Mouse (Mus musculus) heart, embryonic 11.5 days (tissue): ENCODE results near the gene Fam13a. TPM values are rescaled to one million over a fixed set of nuclear protein-coding genes. Genes with fewer than 3 reads are reported as not detected.

Source experiments
- ATAC-seq: fragments of 200-750 bp; cut with Nextera tagmentation; replicated peaks from 2 replicates; pipeline ENCODE4 v1.8.0; 2017; ENCODE audit warnings: moderate library complexity; ENCODE audit not compliant: insufficient number of reproducible peaks, low FRiP score, low TSS enrichment
- H3K27ac ChIP-seq: fragments of 300-500 bp; sonication (generic); 2 replicates; pipeline ENCODE4 v1.5.1; 2014; ENCODE audit warnings: mild to moderate bottlenecking, low read depth, low read length
- H3K27me3 ChIP-seq: fragments of 300-500 bp; sonication (generic); 2 replicates; pipeline ENCODE4 v1.6.1; 2014; ENCODE audit warnings: mild to moderate bottlenecking, low read length, mixed read lengths; ENCODE audit not compliant: control insufficient read depth, insufficient read depth
- H3K36me3 ChIP-seq: fragments of 300-500 bp; sonication (generic); 2 replicates; pipeline ENCODE4 v1.6.1; 2014; ENCODE audit warnings: mild to moderate bottlenecking, low read length, moderate library complexity, mixed read lengths; ENCODE audit not compliant: control insufficient read depth, insufficient read depth
- H3K4me1 ChIP-seq: fragments of 300-500 bp; sonication (generic); 2 replicates; pipeline ENCODE4 v1.6.1; 2014; ENCODE audit warnings: low read length; ENCODE audit not compliant: control insufficient read depth, insufficient read depth
- H3K4me2 ChIP-seq: fragments of 300-500 bp; sonication (generic); 2 replicates; pipeline ENCODE4 v1.6.1; 2014; ENCODE audit warnings: mild to moderate bottlenecking, moderate library complexity
- H3K4me3 ChIP-seq: fragments of 300-500 bp; sonication (generic); 2 replicates; pipeline ENCODE4 v1.5.1; 2014; ENCODE audit warnings: low read depth, low read length
- H3K9ac ChIP-seq: fragments of 300-500 bp; sonication (generic); 2 replicates; pipeline ENCODE4 v1.6.1; 2014; ENCODE audit warnings: mild to moderate bottlenecking, low read depth, low read length, moderate library complexity
- H3K9me3 ChIP-seq: fragments of 300-500 bp; sonication (generic); replicated peaks from 2 replicates; pipeline ENCODE4 v1.6.1; 2016; ENCODE audit warnings: low read length; ENCODE audit not compliant: control insufficient read depth
- WGBS: fragments of 180-500 bp; shearing (Covaris S2); extraction: QIAGEN DNeasy Blood & Tissue Kit; methylation state at CpG from one replicate; pipeline ENCODE4 v1.1.7; 2014; ENCODE audit not compliant: insufficient replicate concordance; 5-methylcytosine and 5-hydroxymethylcytosine counted together
- polyA plus RNA-seq: library from polyadenylated mRNA; unstranded; fragments of >200 nt; fragmentation: Nextera tagmentation; extraction: Ambion mirVana; gene quantifications from 2 replicates; pipeline ENCODE4 v1.2.1, GENCODE M21; 2014

Fam13a gene
- polyA plus RNA-seq, 1 experiment from 2014 or later: 6.7 TPM

GRCm38 (mm10) chr6:58934144-58934543 lies 90.2 kb downstream of the Fam13a start:
- H3K9me3 ChIP-seq: no peaks in the 10 kb centered on the region
- H3K4me2 ChIP-seq: no peak overlapping the region
- ATAC-seq: no peak
- no peak overlapping the region for H3K9ac ChIP-seq
- no peaks in the 10 kb centered on the region for H3K36me3 ChIP-seq
- no peaks in the 10 kb centered on the region for H3K4me1 ChIP-seq
- H3K4me3 ChIP-seq: no peak overlapping the region
- H3K27me3 ChIP-seq: no peaks in the 10 kb centered on the region
- no peak overlapping the region for H3K27ac ChIP-seq
- 76% methylated on average over 4 of the region's 4 CpGs for WGBS

GRCm38 (mm10) chr6:58933189-58933913 lies 91.0 kb downstream of the Fam13a start:
- ATAC-seq: no peak
- 64% methylated on average over 6 of the region's 6 CpGs for WGBS

DNA sequence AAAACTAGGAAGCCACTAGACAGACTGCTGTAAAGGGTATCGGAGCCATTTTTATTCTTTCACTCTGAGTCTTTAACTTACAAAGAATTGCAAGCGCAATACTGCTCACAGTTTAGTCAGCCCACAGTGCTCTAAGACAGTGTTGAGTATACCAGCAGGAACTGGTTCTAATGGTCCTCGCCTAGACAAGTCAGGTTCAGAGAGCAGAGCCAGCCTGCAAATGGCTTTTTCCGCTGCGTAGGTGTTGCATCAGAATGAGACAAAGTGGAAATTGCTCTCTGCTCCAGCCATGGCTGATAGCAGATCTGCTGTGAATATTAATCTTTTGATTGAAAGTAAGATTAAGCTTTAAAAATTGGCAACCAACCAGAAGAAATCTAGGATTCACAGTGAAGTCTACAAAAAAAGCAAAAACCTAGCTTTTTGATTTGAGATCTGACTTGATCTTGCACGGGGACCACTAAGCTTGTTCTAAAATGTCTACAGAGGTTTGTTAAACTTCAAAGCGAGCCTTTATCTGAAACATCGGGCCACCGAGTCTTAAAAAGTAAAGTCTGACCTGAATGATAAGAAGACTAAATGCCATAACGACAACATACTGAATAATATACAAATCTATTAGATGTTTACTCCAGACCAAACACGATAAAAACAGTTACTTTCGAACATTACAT lies 91.7 kb downstream of the Fam13a start:
- H3K4me3 ChIP-seq: no peak overlapping the region
- H3K9me3 ChIP-seq: no peaks in the 10 kb centered on the region
- no peak for ATAC-seq
- no peak overlapping the region for H3K4me2 ChIP-seq
- no peaks in the 10 kb centered on the region for H3K27me3 ChIP-seq
- 85% methylated on average over 12 of the region's 12 CpGs for WGBS
- no peak overlapping the region for H3K27ac ChIP-seq
- no peaks in the 10 kb centered on the region for H3K36me3 ChIP-seq
- 0 out of 2 replicates have a peak, but pooled peaks cover 2% of the 10 kb centered on the region for H3K4me1 ChIP-seq
- H3K9ac ChIP-seq: no peak overlapping the region

More at GRCm38 (mm10) chr6:58933189-58933913, 91.0 kb downstream of the Fam13a start:
- Histone ChIP-seq H3K4me1 (no peaks in the 10 kb centered on the region), H3K27ac (no peak overlapping the region), H3K4me2 (no peak overlapping the region), H3K9me3 (no peaks in the 10 kb centered on the region), H3K27me3 (no peaks in the 10 kb centered on the region), H3K4me3 (no peak overlapping the region), H3K36me3 (no peaks in the 10 kb centered on the region), H3K9ac (no peak overlapping the region)

DNA sequence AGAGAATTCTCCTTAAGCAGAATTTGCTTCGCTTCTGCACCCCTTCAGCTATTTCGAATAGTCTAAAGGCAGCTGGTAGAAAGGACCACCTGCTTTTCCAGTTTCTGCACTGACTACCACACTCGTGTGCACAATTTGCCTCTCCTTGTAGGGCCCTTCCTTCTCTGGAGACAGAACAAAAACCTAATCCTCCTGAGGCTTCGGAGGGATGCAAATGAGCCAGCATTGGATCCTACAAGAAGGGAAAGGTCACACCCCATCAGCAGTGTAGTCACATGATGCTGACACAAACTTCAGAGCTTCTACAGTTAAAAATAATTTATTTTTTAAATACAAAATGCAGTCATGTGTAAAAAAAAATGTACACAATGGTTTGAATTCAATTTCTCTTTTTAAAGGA lies 93.2 kb downstream of the Fam13a start:
- 80% methylated on average over 4 of the region's 4 CpGs for WGBS
- H3K4me3 ChIP-seq: no peak overlapping the region
- H3K4me1 ChIP-seq: 0 out of 2 replicates have a peak, but pooled peaks cover 2% of the 10 kb centered on the region
- no peak overlapping the region for H3K4me2 ChIP-seq
- no peaks in the 10 kb centered on the region for H3K9me3 ChIP-seq
- no peaks in the 10 kb centered on the region for H3K36me3 ChIP-seq
- H3K9ac ChIP-seq: no peak overlapping the region
- H3K27me3 ChIP-seq: no peaks in the 10 kb centered on the region
- H3K27ac ChIP-seq: no peak overlapping the region
- no peak for ATAC-seq

DNA sequence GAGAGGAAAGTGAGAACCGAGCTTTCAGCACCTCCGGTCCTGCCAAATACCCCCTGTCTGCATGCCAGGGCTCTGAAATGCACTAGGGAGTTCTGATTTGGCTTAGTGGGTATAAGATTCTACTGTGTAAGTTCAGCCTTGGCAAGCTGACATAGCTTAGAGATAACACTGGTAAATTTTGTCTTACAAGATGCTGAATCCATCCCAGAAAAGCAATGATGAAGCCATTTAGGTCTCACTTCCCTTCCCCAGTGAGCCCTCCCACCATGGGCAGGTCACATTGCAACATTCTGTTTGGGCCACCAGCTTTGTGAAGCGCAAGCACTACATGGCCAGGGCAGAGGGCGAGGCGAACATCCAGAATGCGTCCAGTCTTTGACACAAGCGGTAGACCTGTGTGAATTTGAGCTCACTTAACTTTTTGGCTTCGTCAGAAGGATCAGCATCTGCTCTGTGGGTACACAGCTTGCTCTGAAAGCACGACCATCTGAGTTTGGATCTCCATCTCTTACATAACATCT lies 94.4 kb downstream of the Fam13a start:
- 78% methylated on average over 9 of the region's 9 CpGs for WGBS

GRCm38 (mm10) chr6:58927881-58928280 lies 96.5 kb downstream of the Fam13a start:
- no peaks in the 10 kb centered on the region for H3K27me3 ChIP-seq
- no peak overlapping the region for H3K4me3 ChIP-seq
- H3K27ac ChIP-seq: 0 out of 2 replicates have a peak overlapping the region, but pooled peaks have one; percentile 29
- no peak overlapping the region for H3K4me2 ChIP-seq
- 0 out of 2 replicates have a peak, but pooled peaks cover 2% of the 10 kb centered on the region for H3K4me1 ChIP-seq
- WGBS: 44% methylated on average over 2 of the region's 2 CpGs
- no peaks in the 10 kb centered on the region for H3K9me3 ChIP-seq
- H3K9ac ChIP-seq: no peak overlapping the region
- ATAC-seq: no peak
- no peaks in the 10 kb centered on the region for H3K36me3 ChIP-seq

More for the DNA sequence above, 94.4 kb downstream of the Fam13a start:
- H3K4me3 ChIP-seq: no peak overlapping the region
- H3K4me2 ChIP-seq: no peak overlapping the region
- H3K36me3 ChIP-seq: no peaks in the 10 kb centered on the region
- H3K27me3 ChIP-seq: no peaks in the 10 kb centered on the region
- H3K4me1 ChIP-seq: 0 out of 2 replicates have a peak, but pooled peaks cover 2% of the 10 kb centered on the region
- ATAC-seq: no peak
- no peaks in the 10 kb centered on the region for H3K9me3 ChIP-seq
- H3K27ac ChIP-seq: no peak overlapping the region
- H3K9ac ChIP-seq: no peak overlapping the region

DNA sequence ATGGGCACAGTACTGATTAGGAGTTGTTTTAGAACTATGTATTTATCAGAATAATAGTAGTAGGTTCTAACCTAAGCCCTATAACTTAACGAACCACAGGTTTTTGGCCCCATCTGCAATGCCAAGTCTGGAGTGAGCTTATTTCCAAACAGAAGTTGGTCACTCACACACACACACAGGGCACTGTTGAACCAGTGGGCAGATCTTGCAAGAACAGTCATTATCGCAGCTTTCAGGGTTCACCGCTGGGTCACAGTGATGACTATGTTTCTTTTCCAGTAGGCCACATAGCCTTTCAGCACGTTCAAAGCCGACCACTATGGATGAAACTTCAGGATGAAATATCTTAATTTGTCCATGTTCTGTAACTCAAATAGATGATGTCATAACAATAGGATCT lies 101.8 kb downstream of the Fam13a start:
- no peak overlapping the region for H3K9ac ChIP-seq
- H3K36me3 ChIP-seq: peaks cover 5% of the 10 kb centered on the region
- H3K4me1 ChIP-seq: no peaks in the 10 kb centered on the region
- no peaks in the 10 kb centered on the region for H3K27me3 ChIP-seq
- no peak overlapping the region for H3K4me2 ChIP-seq
- no peak for ATAC-seq
- 75% methylated on average over 5 of the region's 5 CpGs for WGBS
- no peak overlapping the region for H3K4me3 ChIP-seq
- H3K27ac ChIP-seq: no peak overlapping the region
- H3K9me3 ChIP-seq: no peaks in the 10 kb centered on the region

- Histone ChIP-seq H3K9ac (no peak overlapping the region), H3K27me3 (no peaks in the 10 kb centered on the region), H3K36me3 (peaks cover 5% of the 10 kb centered on the region), H3K4me2 (no peak overlapping the region), H3K4me3 (no peak overlapping the region), H3K4me1 (no peaks in the 10 kb centered on the region), H3K9me3 (no peaks in the 10 kb centered on the region), H3K27ac (no peak overlapping the region)
- WGBS: 46% methylated on average over 3 of the region's 3 CpGs
- no peak for ATAC-seq
Measured at GRCm38 (mm10) chr6:58921623-58922022, 102.7 kb downstream of the Fam13a start.
